In genomic region chr3:105489607-105490006, GRCm38 (mm10) we compare ENCODE assay signal across 10 mouse cellular contexts. TPM values are rescaled to one million over a fixed set of nuclear protein-coding genes. Genes with fewer than 3 reads are reported as not detected.
DNase-seq lines count a peak whose midpoint lies in the region.
"Had no signal": no experiment of that assay in that cellular context is flagged by ENCODE, and none has a peak within 500 bp of the region (broad histone marks: within the 10 kb centered on the region; RNA-seq: fewer than 3 reads in every experiment).

No protein-coding gene starts in this region.

- WGBS in midbrain, embryonic 10.5 days, result 18% methylated on average over 4 of the region's 4 CpGs

- DNase-seq in gastrocnemius, adult 18-20 months (ENCODE audit: low spot score), result peak; percentile 21
- DNase-seq in gastrocnemius, postnatal 10 days, result no peak
- DNase-seq in urinary bladder, postnatal 25 days (ENCODE audit: low spot score), result peak; percentile 35
- no peak for DNase-seq in urinary bladder, postnatal 4 days (ENCODE audit: low spot score in 2 of 2)
- peak; percentile 31 to 48 for DNase-seq in heart, postnatal 36 days
- DNase-seq in midbrain, embryonic 10.5 days (ENCODE audit: low spot score), result no peak
- DNase-seq in testis, postnatal 14 days (ENCODE audit: low spot score), result no peak
- DNase-seq in thymus, postnatal 10 days (ENCODE audit: low spot score in 2 of 2), result no peak

- H3K9me3 ChIP-seq in midbrain, embryonic 10.5 days (replicated peaks), result no peaks in the 10 kb centered on the region

- no peaks in the 10 kb centered on the region for H3K36me3 ChIP-seq in midbrain, embryonic 10.5 days

- no peaks in the 10 kb centered on the region for H3K27me3 ChIP-seq in midbrain, embryonic 10.5 days (ENCODE audit: low read depth, poor library complexity, severe bottlenecking)

- no peak overlapping the region for H3K4me3 ChIP-seq in midbrain, embryonic 10.5 days

- intact Hi-C loops in heart, postnatal 36 days (cut with DNase I), result no loop called here

- H3K4me1 ChIP-seq in midbrain, embryonic 10.5 days, result peaks cover 15% of the 10 kb centered on the region

- peak overlapping the region; percentile 49; the same call in 1 of the 2 replicates for H3K27ac ChIP-seq in midbrain, embryonic 10.5 days (replicated peaks)
- H3K27ac ChIP-seq: kidney, postnatal 0 days had no signal

RNA-seq across cellular contexts. Expression of gene Kcnd3, which starts 37.5 kb away (rescaled TPM):
- under 1 TPM; 0.05 to 0.14 TPM for total RNA-seq in gastrocnemius, adult 18-20 months (2021)
- total RNA-seq in gastrocnemius, postnatal 10 days (2021), result under 1 TPM; 0.66 to 0.77 TPM
- total RNA-seq in heart, postnatal 36 days (2021), result 10 to 100 TPM in 1 of 2 experiments, 1 to 10 TPM in 1; 9.5 to 10.0 TPM
- polyA plus RNA-seq in midbrain, embryonic 10.5 days (2016; fragmentation: Nextera tagmentation; extraction: Ambion mirVana), result 1.2 and 1.7 TPM in 2 replicates
- total RNA-seq: neutrophil, adult 5-6 weeks had no signal

Comparison
In these comparisons a context has a peak if more than half of its experiments do, and no peak if none do; other contexts are left out.
1. DNase-seq: peak in gastrocnemius, adult 18-20 months (single experiment), urinary bladder, postnatal 25 days (single experiment) and heart, postnatal 36 days (2 of 2); none in gastrocnemius, postnatal 10 days (single experiment), urinary bladder, postnatal 4 days (0 of 2), midbrain, embryonic 10.5 days (single experiment), testis, postnatal 14 days (single experiment) and thymus, postnatal 10 days (0 of 2).
2. RNA of gene Kcnd3, which starts 37.5 kb away (total RNA-seq): 9.5 to 10.0 TPM in heart, postnatal 36 days; 0.66 to 0.77 TPM in gastrocnemius, postnatal 10 days and 0.05 to 0.14 TPM in gastrocnemius, adult 18-20 months; every median in the first group is over 4 times any median in the second.